Mouse (Mus musculus) neural tube, embryonic 10.5 days (tissue): ENCODE data around the gene Gsta1.
"Not testable (repeated sequence)": the region's sequence is repeated elsewhere in the genome, so short reads cannot be mapped to it uniquely, and the experiment has no call there.

ENCODE experiments used
- DNase-seq: peaks from one replicate; pipeline ENCODE4 v3.0.0-alpha.2; 2017; ENCODE audit warnings: low spot score; ENCODE audit errors: extremely low spot score

The Gsta1 gene

GRCm38 (mm10) chr9:78230461-78230860 lies at the start of gene Gsta1:
Gene Gsta1, plus strand, starts transcription at chr9:78230656.
- not testable (repeated sequence) for DNase-seq

- not testable (repeated sequence) for DNase-seq
Observed at GRCm38 (mm10) chr9:78182474-78182873, 48.0 kb upstream of the Gsta1 start, which contains the start of gene Gsta4. Gene Gsta4, plus strand, starts transcription at chr9:78182774.

- no peak for DNase-seq
Observed at GRCm38 (mm10) chr9:78185686-78186085, 44.8 kb upstream of the Gsta1 start.

- no peak for DNase-seq
Observed at GRCm38 (mm10) chr9:78188910-78189309, 41.5 kb upstream of the Gsta1 start.

GRCm38 (mm10) chr9:78190651-78191634 lies 39.5 kb upstream of the Gsta1 start:
- DNase-seq: peak; percentile 24

- DNase-seq: peak; percentile 80
Observed at GRCm38 (mm10) chr9:78191736-78192135, 38.7 kb upstream of the Gsta1 start.

GRCm38 (mm10) chr9:78193902-78194597 lies 36.4 kb upstream of the Gsta1 start:
- DNase-seq: peak; percentile 35

- no peak for DNase-seq
Observed at GRCm38 (mm10) chr9:78195034-78195433, 35.4 kb upstream of the Gsta1 start.

GRCm38 (mm10) chr9:78197801-78198200 lies 32.7 kb upstream of the Gsta1 start:
- DNase-seq: no peak

- DNase-seq: no peak
Observed at GRCm38 (mm10) chr9:78204194-78204593, 26.3 kb upstream of the Gsta1 start.

- DNase-seq: no peak
Observed at GRCm38 (mm10) chr9:78208956-78209355, 21.5 kb upstream of the Gsta1 start.

- DNase-seq: no peak
Observed at GRCm38 (mm10) chr9:78210079-78210478, 20.4 kb upstream of the Gsta1 start.

GRCm38 (mm10) chr9:78210821-78211220 lies 19.6 kb upstream of the Gsta1 start:
- DNase-seq: no peak

GRCm38 (mm10) chr9:78211521-78211920 lies 18.9 kb upstream of the Gsta1 start:
- DNase-seq: no peak

- no peak for DNase-seq
Observed at GRCm38 (mm10) chr9:78212341-78213049, 18.0 kb upstream of the Gsta1 start.

GRCm38 (mm10) chr9:78217074-78217473 lies 13.4 kb upstream of the Gsta1 start:
- DNase-seq: no peak

- DNase-seq: no peak
Observed at GRCm38 (mm10) chr9:78222616-78223015, 7.8 kb upstream of the Gsta1 start.

GRCm38 (mm10) chr9:78223221-78223902 lies 7.1 kb upstream of the Gsta1 start:
- DNase-seq: no peak

GRCm38 (mm10) chr9:78224418-78224817 lies 6.0 kb upstream of the Gsta1 start:
- no peak for DNase-seq

- no peak for DNase-seq
Observed at GRCm38 (mm10) chr9:78225304-78225703, 5.2 kb upstream of the Gsta1 start.

- DNase-seq: no peak
Observed at GRCm38 (mm10) chr9:78228122-78228521, 2.3 kb upstream of the Gsta1 start.
